Mouse (Mus musculus): ENCODE measurements around the gene Ube2cbp.

The Ube2cbp gene

DNA sequence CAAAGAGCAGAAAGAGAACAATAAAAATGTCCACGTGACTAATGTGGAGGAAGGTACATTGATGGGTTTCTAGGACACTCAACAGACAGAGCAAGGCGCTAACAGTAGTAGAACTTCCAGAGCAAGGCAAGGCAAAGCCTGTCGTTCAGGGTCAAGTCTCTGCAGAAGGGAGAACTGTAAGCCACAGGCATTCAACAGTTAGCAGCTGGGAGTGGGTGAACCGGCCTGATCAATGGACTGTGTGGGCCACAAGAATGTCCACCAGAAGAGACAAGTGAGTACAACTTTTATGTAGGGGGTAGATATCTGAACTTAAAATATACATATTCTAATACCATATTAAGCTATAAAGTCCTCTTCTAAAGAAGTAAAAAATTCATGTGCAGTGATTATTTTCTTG is 41.4 kb downstream of the Ube2cbp start:
- DNase-seq, result no peak

DNA sequence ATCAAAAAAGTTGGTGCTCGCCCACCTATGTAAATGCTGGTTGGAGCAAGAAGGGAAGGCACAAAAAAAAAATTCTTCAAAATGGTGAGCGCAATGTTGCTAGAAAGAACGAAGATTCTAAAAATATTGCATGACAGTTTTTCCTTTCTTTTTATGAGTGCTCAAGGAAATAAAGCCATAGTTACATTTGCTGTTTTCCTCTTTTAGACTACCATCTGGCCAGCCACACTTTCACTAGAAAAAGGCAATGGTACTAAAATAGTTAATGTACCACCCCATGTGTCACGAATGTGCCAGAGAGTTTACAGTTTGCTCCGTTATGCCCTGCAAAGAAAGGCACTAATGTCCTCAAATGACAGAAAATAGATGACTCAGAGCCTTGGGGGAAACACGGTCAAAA is 45.4 kb downstream of the Ube2cbp start:
- DNase-seq, result no peak

DNA sequence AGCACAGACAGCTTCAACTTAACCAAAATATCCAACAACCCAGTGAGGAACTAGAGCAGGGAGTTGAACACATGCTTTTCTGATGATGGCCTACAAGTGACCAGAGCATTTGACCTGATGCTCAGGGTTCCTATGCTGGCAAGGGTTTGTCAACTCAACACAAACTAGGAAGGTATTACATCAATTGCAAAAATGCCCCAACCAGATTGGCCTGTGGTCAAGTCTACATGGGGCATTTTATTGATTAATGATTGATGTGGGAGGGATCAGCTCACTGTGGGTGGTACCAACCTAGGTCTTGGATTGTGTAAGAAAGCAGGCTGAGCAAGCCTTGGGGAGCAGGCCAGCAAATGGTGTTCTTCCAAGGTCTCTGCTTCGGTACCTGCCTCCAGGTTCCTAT is 46.8 kb downstream of the Ube2cbp start:
- no peak for DNase-seq

DNA sequence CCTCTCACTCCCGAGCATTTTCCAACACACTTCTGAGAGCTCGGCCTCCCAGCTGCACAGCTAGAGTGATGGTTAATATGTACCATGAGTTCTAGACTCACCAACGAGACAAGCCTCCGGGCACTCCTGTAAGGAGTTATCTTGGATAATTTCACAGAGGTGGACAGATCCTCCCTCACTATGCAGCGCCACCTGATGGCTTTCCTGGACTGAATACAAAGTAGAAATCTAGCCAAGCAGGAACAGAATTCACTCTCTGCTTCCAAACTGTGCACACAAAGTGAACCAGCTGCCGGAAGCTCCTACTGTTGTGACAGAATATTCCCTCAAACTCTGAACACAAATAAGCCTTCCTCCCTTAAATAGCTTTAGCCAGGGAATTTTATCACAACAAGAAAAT is 69.0 kb downstream of the Ube2cbp start:
- no peak for DNase-seq

DNA sequence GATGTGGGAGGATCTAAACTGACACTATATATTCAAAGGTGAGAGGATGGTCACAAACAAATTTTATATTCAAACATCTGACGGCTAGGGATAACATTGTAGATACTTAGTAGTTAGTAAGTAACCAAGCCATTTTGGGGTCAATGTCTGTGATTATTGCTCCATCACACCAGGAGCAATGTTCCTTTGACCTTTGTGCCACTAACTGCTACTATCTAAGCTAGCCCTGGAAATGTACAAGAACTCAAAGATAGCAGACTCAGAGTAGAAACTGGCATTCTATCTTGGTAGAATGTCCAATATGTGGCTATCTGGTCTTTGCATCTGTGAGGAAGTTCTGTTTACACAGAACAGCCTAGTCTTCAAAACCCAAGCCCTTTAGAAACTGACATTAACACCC is 69.7 kb downstream of the Ube2cbp start:
- DNase-seq, result no peak

DNA sequence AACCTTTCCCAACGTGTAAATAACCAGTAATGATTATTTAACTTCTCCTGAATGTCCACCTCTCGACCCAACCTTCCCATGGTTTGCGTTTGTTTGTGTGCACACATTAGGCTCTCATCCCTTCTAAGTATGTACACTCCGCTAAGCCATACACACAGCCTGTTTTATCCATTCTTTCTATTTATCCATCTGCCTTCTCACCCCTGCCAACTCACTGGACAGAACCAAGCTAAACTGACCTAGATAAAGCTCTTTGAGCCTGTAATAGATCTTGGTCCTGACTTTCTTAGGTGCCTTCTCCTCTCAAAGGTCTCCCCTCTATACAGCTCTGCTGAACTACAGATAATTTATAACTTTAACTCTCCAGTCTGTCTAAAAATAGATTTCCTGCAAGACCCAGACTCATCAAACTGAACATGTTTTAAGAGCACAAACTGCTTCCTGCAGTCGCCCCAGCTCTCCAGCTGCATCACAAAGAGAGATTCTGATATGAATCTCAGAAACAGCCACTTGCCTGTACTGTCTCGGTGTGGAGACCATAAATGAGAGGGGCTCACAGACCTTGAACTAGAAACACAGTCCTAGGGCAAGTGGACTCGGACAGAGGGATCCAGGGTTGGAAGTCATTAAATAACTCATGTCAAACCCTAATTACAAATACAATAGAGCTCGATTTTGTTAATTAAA is 71.0 kb downstream of the Ube2cbp start:
- peak in 1 of 2 experiments; percentile 6 for DNase-seq

DNA sequence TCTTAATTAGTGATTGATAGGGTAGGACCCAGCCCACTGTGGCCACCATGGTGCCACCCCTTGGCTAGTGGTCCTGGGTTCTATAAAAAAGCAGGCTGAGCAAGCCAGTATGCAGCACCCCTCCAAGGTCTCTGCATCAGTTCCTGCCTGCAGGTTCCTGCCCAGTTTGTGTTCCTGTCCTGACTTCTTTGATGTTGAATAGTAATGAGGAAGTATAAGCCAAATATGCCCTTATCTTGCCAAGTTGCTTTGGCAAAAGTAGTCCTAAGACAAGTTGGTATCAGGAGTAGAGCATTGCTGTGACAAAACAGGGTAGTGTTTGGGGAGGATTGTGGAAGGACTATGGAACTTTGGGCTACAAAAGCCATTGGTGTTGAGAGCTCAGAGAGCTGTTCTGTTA is 73.3 kb downstream of the Ube2cbp start:
- no peak for DNase-seq

DNA sequence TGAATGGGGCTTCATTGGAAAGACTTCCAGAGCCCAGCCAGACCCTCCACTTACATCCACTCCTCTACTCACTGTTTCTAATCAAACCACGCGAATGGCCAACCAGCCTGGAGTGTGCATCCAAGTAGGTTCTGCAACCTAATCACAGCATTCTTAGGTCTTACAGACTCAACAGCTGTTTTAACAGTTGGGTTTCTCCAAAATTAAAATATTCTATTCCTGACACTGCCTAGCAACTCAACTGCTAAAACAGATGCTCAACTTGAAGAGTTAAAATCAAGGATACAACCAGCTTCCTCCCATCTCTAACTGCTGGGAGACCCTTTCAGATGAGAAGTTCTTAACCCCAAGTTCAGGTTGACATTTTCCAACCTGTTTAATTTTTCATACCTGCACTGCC is 74.0 kb downstream of the Ube2cbp start:
- no peak for DNase-seq

DNA sequence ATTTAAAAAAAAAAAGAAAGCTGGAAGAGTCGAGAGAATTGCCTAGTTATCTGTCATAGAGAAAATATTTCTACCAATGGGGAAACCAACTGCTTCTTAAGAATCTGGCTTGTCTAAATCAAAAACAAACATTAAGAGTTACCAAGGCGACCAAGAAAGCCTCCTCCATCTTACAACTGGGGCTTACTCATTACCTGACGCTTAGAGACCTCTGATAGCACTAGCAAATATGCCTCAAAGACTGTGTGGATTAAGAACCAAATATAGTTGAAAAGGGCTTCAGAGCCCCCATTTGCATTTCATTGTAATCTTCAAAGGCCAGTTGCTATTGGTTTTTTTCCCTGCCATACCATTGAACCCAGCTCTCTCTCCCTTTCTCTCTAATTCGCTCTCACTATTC is 76.2 kb downstream of the Ube2cbp start:
- no peak for DNase-seq

DNA sequence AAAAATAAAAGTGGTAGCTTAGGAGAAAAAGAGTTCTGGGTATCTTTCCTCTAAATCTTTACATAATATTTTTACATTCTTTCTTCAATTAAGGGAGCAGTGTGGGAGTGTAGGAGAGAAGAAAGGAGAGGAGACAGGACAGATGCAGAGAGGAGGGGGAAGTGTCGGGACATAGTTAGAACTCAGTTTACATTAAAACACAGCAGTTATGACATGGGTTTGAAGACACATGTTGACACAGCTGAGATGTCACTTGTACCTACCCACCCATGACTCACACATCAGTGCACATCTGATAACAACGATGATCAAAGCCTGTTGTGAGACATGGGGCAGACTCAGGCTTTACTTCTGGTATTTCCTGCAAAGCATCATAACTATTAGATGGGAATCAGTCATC is 87.8 kb downstream of the Ube2cbp start:
- no peak for DNase-seq

DNA sequence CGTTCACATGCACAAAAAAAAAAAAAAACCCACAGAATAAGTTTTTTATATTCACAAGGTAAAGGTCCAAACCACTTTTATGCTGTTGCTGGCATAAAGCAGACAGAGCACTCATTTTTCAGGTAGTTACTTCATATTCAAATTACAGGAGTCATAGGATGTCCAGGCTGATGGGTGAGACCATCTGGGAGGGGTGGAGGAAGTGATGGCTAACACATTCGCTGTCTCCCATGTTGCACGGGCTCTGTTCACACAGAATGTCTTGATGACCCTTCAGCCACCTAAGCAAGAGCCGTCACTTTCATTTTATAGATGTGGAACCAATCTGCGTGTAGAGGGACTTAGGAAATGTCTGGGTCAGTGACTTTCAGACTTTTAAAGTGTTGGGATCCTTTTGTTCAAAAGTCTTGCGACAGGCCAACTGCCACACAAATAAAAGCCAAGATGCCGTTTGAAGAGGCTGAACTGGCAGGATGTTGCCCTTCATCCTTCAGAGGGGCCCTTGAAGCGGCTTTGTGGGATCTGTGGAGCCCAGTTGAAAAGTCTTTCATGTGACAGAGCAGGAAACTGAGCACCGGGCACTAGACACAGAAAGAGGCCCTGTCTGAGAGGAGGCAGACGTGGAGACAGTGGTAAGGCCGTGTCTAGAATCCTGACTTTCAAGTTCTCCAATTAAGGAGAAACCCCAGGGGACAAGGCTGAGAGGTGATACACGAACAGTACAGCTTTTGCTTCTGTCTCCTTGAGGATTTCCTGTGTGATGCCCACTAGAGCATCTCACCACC is 91.8 kb downstream of the Ube2cbp start:
- DNase-seq, result peak in 1 of 2 experiments; percentile 5

DNA sequence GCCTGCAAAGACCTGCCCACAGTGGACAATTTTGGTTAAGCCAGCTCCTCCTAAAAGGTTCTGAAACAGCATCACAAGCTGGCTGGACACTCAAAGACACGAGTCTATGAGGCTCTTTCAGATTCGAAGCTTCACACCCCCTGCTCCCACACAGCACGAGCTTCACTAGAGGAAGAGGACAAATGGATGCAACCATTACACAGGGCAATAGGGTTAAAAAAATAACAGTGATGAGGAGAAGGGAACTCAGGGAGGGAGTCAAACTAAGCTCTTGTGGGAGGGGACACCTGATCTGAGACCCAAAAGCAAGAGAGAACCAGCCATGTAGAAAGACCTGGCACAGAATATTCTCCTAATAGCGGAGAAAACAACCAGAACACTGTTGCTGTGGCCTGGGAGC is 95.5 kb downstream of the Ube2cbp start:
- no peak for DNase-seq

DNA sequence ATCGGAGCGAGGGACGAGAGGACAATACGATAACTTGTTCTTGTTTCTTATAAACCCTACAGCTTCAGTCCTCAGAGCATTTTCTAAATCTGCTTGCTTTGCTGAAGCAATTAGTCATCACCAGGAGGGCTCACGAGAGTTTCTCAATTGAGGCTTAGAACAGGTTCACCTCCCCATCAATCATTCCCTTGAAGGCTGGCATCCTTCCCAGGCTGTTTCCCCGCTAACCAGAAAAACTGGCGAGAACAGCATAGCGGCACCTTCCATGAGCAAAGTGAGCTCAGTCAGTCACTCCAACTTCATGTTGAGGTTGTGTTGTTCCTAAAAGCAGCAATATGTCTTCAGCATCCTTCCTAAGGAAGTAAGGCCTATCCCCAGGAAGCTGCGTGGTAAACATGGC is 104.2 kb downstream of the Ube2cbp start:
- DNase-seq, result no peak

DNA sequence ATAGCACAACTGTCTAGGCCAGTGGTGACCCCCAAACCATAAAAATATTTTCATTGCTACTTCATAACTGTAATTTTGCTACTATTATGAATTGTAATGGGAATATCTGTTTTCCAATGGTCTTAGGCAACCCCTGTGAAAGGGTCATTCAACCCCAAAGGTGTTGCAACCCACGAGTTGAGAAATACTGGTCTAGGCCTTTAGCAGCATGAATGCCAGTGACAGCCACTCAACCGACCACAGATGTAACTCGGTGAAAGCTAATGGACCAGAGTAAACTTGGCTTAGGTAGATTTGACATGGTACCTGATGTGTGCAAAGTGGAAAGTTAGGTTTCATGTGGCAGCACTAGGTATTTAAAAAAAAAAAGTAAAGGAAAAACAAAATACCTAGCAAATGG is 108.9 kb downstream of the Ube2cbp start:
- DNase-seq, result no peak

DNA sequence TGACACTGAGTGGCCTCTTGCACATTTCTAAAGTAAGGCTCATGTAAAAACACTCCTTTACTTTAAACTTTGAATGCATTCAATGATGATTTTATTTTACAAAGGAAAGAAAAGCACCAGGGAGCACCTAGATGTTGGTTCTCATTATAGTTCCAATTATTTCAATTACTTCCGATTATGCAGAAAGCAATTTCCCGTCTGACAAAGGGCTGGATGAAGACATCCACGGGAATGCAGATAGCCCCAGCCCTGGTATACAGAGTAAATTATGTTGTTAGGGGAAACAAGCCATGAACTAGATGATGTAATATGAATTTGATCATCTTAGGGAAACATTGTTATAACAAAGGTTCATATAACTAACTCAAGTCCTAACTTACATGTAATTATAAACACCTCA is 113.3 kb downstream of the Ube2cbp start:
- no peak for DNase-seq

DNA sequence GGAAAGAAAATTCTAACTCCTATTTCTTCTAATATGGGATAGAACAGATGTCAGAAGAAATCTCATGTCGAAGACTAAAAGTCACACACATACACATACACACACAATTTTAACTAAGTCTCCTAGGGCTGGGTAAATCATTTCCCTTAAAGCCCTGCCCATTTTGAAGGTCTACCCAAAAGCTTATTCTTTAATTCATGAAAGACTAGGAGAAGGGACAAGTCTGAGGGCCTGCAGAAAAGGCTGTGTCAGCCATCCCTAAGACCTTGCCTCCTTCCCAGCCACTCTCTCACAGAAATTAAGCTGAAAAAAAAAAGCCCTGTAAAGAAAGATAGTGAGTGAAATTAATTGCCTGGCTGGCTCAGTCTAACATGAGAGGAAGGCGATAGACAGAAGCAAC is 128.0 kb downstream of the Ube2cbp start:
- DNase-seq, result no peak

DNA sequence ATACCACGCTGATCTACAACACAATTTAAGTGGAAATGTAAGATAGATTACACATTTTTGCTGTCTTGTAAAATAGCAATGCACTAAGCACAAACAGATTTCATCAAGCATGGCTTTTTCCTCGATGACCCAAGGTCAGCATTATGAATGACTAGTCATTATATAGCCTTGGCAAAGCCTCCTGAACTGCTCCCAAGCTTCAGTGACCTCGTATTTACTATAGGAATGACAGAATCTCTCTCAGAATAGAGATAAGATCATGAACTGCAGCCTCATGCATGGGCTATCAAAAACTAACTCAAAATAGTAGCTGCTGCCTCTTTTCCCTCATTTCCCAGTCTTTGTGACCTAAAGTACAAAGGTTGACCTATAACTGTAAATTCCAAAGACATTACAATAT is 128.4 kb downstream of the Ube2cbp start:
- DNase-seq, result no peak

DNA sequence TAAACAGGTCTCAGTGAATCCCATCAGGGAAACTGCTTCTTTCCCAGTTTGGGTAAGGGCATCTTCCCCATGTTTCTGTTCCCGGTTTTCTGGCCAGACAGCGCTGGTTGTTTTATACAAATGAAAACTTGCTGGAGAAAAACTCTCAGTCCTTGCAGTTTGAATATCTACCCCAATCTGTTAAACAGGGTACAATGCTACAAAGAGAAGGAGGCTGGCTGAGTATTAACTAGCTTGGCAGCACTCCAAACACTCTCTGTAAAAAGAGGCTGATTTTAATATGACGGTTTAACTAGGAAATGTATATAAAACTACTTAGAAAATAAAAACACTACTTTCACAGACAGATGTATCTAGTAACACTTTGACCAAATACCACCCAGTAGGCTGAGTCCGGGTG is 129.2 kb downstream of the Ube2cbp start:
- no peak for DNase-seq

DNA sequence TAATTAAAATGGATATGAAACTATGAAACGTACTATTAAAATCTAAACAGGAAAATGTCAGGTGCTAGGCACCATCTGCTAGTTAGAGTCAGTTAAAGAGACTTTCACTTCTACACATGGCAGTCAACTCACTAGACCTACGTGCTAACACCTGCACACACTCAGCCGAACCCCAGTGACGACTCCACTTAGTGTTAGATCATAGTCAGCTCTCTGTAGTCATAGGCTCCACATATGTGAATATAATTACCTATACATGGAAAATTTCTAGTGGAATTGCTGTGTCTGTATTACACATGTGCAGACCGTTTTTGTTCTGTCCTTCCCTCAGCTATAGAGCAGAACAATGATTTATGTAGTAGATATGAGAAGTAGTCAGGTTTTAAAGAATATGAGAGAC is 130.4 kb downstream of the Ube2cbp start:
- DNase-seq, result no peak

DNA sequence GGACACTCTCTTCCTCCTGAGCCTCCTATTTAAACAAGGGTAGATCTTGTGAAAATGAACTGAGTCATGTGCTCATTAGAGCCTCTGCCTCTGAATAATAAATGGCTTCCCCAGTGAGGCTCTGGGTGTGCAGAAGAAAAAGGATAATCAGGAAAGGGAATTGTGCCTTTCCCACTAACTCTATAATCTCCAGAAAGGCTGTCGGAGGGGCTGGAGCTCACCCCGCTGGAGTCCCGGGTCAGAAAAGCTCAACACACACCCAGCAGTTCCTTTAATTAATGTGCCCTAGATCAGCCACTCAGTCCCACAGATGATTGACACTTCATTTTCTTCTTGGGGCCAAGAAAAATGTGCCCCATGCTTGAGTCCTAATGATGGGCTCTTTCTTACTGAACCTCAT is 134.2 kb downstream of the Ube2cbp start:
- no peak for DNase-seq

DNA sequence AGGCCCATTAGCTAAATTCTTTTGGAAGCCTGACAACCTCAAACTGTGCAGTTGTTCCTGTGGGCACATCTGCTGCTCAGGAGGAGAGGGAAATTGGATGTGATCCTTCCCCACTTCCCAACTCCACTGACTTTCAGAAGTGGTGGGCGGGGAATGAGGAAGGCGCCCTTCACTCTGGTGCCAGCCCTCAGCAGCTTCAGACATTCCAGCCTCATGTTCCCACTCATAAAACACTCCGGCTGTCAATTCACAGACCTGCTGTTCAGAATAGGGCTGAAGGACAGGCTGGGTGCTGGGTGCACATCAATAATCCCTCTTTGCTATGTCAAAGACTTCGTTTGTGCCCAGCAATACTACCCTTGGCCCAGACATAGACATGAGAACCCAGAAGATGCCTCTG is 136.5 kb downstream of the Ube2cbp start:
- DNase-seq, result no peak

DNA sequence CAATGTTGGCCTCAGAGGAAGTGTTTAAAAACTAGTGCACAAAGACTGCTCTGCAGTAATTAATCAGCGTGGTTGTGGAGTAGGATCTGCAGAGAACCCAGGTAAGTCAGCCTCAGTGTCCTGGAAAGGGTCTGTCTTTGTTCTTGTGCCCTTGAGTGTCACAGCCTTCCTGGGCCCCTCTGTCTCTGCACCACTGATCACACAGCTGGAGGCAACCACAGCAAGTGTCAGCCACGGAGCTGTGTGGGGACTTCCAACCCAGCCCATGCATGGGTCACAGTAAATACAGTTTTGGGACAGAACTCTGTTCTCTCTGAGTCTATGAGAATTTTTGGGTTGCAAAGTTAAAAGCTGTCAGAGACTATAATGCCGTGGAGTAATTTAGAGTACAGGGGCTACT is 137.4 kb downstream of the Ube2cbp start:
- no peak for DNase-seq

DNA sequence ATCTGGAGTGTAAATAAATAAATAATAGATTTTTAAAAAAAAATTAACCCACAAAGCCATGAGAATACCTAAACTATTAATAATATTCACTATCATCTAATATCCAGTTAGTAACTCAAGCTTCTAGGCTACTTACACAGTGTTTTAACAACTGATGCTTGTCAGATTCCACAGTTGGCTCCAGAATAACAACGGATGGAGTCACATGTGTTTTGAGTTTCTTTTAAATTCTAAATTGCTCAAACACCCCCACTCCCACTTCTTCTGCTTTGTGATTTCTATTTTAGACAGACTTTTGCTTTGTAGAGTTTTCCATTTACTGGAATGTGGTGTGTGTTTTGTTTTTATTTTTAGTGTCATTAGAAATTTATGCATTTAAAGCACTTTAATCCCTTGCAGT is 140.0 kb downstream of the Ube2cbp start:
- no peak for DNase-seq

DNA sequence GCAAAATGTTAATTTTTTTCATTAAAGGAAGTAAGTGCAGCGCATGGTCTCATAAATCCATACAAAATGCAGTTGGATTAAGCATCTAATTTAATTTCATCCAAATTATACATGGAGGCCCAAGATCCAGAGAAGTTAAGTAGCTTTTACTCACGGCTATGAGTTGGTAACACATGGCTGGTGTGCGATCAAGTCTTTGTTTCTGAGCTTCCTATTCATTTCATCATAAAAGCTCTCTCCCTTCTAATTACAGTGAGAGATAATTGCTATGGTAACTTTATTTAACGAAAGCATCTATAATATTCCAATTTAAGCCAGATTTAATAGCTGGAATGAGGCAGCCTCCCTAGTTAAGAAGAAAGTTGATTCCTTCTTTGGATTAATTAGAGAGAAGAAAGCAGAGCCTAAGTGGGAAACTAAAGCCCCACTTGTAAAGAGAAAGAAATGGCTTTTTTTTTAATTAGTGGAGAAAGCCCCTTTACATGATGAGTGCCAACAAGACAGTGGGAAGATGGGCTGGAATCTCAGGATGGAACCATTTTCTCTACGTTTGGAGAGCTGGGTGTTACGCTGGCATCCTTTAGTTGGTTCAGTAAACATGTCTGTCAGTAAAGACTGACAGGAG is 145.1 kb downstream of the Ube2cbp start:
- no peak for DNase-seq

Measured in thymus, adult 18-20 months (tissue).